Mouse (Mus musculus) midbrain, postnatal 0 days (tissue): Measurements from ENCODE around the gene Selenow. TPM values are rescaled to one million over a fixed set of nuclear protein-coding genes. Genes with fewer than 3 reads are reported as not detected.

Experiments used
- ATAC-seq: fragments of 200-750 bp; cut with Nextera tagmentation; 2 replicates; pipeline ENCODE4 v1.8.0; 2017; ENCODE audit warnings: moderate number of reproducible peaks, mild to moderate bottlenecking, moderate TSS enrichment, moderate library complexity; ENCODE audit not compliant: low FRiP score
- DNase-seq: peaks from one replicate; pipeline ENCODE4 v3.0.0-alpha.2; 2015; ENCODE audit warnings: low spot score
- H3K27ac ChIP-seq: fragments of 300-500 bp; sonication (generic); 2 replicates; pipeline ENCODE4 v1.5.1; 2014; ENCODE audit warnings: low read depth, mild to moderate bottlenecking, low read length, mixed read lengths
- H3K27me3 ChIP-seq: fragments of 300-500 bp; sonication (generic); 2 replicates; pipeline ENCODE4 v1.6.1; 2014; ENCODE audit warnings: low read length, control low read depth, mixed read lengths; ENCODE audit not compliant: insufficient read depth
- H3K36me3 ChIP-seq: fragments of 300-500 bp; sonication (generic); 2 replicates; pipeline ENCODE4 v1.6.1; 2014; ENCODE audit warnings: low read length, control low read depth, mixed read lengths; ENCODE audit not compliant: insufficient read depth
- H3K4me1 ChIP-seq: fragments of 300-500 bp; sonication (generic); 2 replicates; pipeline ENCODE4 v1.6.1; 2014; ENCODE audit warnings: mild to moderate bottlenecking, control low read depth, antibody characterized with exemption, low read length, mixed read lengths; ENCODE audit not compliant: insufficient read depth
- H3K4me2 ChIP-seq: fragments of 300-500 bp; sonication (generic); 2 replicates; pipeline ENCODE4 v1.6.1; 2014; ENCODE audit warnings: low read depth, mild to moderate bottlenecking, low read length, mixed read lengths; ENCODE audit not compliant: poor library complexity, severe bottlenecking
- H3K4me3 ChIP-seq: fragments of 300-500 bp; sonication (generic); 2 replicates; pipeline ENCODE4 v1.5.1; 2014; ENCODE audit warnings: low read depth, mild to moderate bottlenecking, low read length, moderate library complexity
- H3K9ac ChIP-seq: fragments of 300-500 bp; sonication (generic); replicated peaks from 2 replicates; pipeline ENCODE4 v1.6.1; 2014; ENCODE audit warnings: mild to moderate bottlenecking, low read length, moderate library complexity, mixed read lengths; ENCODE audit not compliant: poor library complexity, severe bottlenecking
- H3K9me3 ChIP-seq: fragments of 300-500 bp; sonication (generic); 2 replicates; pipeline ENCODE4 v1.6.1; 2016; ENCODE audit warnings: low read length, control low read depth
- CTCF ChIP-seq: IDR thresholded peaks from 2 replicates; pipeline ENCODE4 v1.5.1; 2016; ENCODE audit warnings: antibody characterized with exemption, mild to moderate bottlenecking
- WGBS: fragments of 180-500 bp; shearing (Covaris S2); extraction: QIAGEN DNeasy Blood & Tissue Kit; methylation state at CpG from one replicate; pipeline ENCODE4 v1.1.7; 2014; 5-methylcytosine and 5-hydroxymethylcytosine counted together
- polyA plus RNA-seq: library from polyadenylated mRNA; unstranded; fragments of >200 nt; fragmentation: Nextera tagmentation; extraction: Ambion mirVana; gene quantifications from 2 replicates; pipeline ENCODE4 v1.2.1, GENCODE M21; 2015
- total RNA-seq: library from RNA; depleted of rRNA; stranded (reverse); fragments of >200 nt; gene quantifications from 2 replicates; pipeline ENCODE4 v1.2.3, GENCODE M21; 2014

Selenow gene
- total and polyA plus RNA-seq, 2 experiments from 2014 or later, result 718 to 2,106 TPM

- Histone ChIP-seq H3K27me3 (no peaks in the 10 kb centered on the region), H3K9me3 (no peaks in the 10 kb centered on the region), H3K27ac (no peak overlapping the region), H3K9ac (no peak overlapping the region), H3K4me1 (no peaks in the 10 kb centered on the region), H3K4me3 (no peak overlapping the region), H3K36me3 (no peaks in the 10 kb centered on the region), H3K4me2 (0 out of 2 replicates have a peak overlapping the region, but pooled peaks have one; percentile 10)
- no peak for TF ChIP-seq CTCF
- peak; percentile 17 for DNase-seq
- no peak for ATAC-seq
- 6% methylated on average over 19 of the region's 21 CpGs for WGBS
Observed at GRCm38 (mm10) chr7:15954978-15955443, 32.8 kb upstream of the Selenow start.

GRCm38 (mm10) chr7:15954436-15954835 is 32.2 kb upstream of the Selenow start:
- WGBS, result 93% methylated on average over 7 of the region's 7 CpGs
- Histone ChIP-seq H3K4me1 (no peaks in the 10 kb centered on the region), H3K4me3 (no peak overlapping the region), H3K36me3 (no peaks in the 10 kb centered on the region), H3K9ac (no peak overlapping the region), H3K27me3 (no peaks in the 10 kb centered on the region), H3K4me2 (no peak overlapping the region), H3K9me3 (no peaks in the 10 kb centered on the region), H3K27ac (no peak overlapping the region)
- ATAC-seq (no peak), DNase-seq (no peak)
- TF ChIP-seq CTCF, result no peak

- DNase-seq (no peak), ATAC-seq (no peak)
- Histone ChIP-seq H3K36me3 (no peaks in the 10 kb centered on the region), H3K27me3 (no peaks in the 10 kb centered on the region), H3K4me3 (no peak overlapping the region), H3K4me1 (no peaks in the 10 kb centered on the region), H3K27ac (no peak overlapping the region), H3K4me2 (no peak overlapping the region), H3K9me3 (no peaks in the 10 kb centered on the region), H3K9ac (no peak overlapping the region)
- 92% methylated on average over 13 of the region's 13 CpGs for WGBS
- TF ChIP-seq CTCF, result peak; percentile 37
Observed at GRCm38 (mm10) chr7:15953307-15954074, 31.3 kb upstream of the Selenow start.

GRCm38 (mm10) chr7:15952416-15952815 is 30.2 kb upstream of the Selenow start:
- no peaks in the 10 kb centered on the region for H3K36me3 ChIP-seq
- no peaks in the 10 kb centered on the region for H3K4me1 ChIP-seq
- WGBS, result 78% methylated on average over 3 of the region's 3 CpGs
- no peaks in the 10 kb centered on the region for H3K27me3 ChIP-seq
- no peak for ATAC-seq
- TF ChIP-seq CTCF, result no peak
- no peak overlapping the region for H3K4me2 ChIP-seq
- H3K27ac ChIP-seq, result no peak overlapping the region
- DNase-seq, result no peak
- H3K4me3 ChIP-seq, result no peak overlapping the region
- H3K9me3 ChIP-seq, result no peaks in the 10 kb centered on the region
- no peak overlapping the region for H3K9ac ChIP-seq

- TF ChIP-seq CTCF, result no peak
- Histone ChIP-seq H3K9me3 (no peaks in the 10 kb centered on the region), H3K27me3 (no peaks in the 10 kb centered on the region), H3K9ac (no peak overlapping the region), H3K4me3 (no peak overlapping the region), H3K4me1 (no peaks in the 10 kb centered on the region), H3K36me3 (no peaks in the 10 kb centered on the region), H3K27ac (no peak overlapping the region), H3K4me2 (no peak overlapping the region)
- no peak for DNase-seq
- no peak for ATAC-seq
- 85% methylated on average over 15 of the region's 15 CpGs for WGBS
Observed at GRCm38 (mm10) chr7:15950008-15950407, 27.8 kb upstream of the Selenow start.

GRCm38 (mm10) chr7:15949216-15949790 is 27.1 kb upstream of the Selenow start:
- H3K4me3 ChIP-seq, result no peak overlapping the region
- H3K9ac ChIP-seq, result no peak overlapping the region
- no peak overlapping the region for H3K4me2 ChIP-seq
- DNase-seq, result no peak
- H3K27ac ChIP-seq, result no peak overlapping the region
- 85% methylated on average over 7 of the region's 7 CpGs for WGBS
- H3K9me3 ChIP-seq, result no peaks in the 10 kb centered on the region
- H3K27me3 ChIP-seq, result no peaks in the 10 kb centered on the region
- no peaks in the 10 kb centered on the region for H3K4me1 ChIP-seq
- ATAC-seq, result no peak
- no peak for TF ChIP-seq CTCF
- H3K36me3 ChIP-seq, result no peaks in the 10 kb centered on the region
